Mouse (Mus musculus) Patski (cell line): Measurements from ENCODE around the gene Ccdc142. TPM values are rescaled to one million over a fixed set of nuclear protein-coding genes. Genes with fewer than 3 reads are reported as not detected.
A peak's percentile ranks its signal among the peaks of the same experiment; 100 is the strongest.

Source experiments
- ATAC-seq: fragments of 100-300 bp; one replicate; pipeline ENCODE4 v1.8.0; 2021
- CTCF ChIA-PET: fragments of 350-600 bp; sonication (Branson Sonifier 250); formaldehyde crosslinking; loops from one replicate; lab custom pipeline; 2022; ENCODE audit warnings: inconsistent platforms; lab: Charles Lee
- POLR2A ChIA-PET: fragments of 350-600 bp; sonication (Branson Sonifier 250); formaldehyde crosslinking; loops from one replicate; lab custom pipeline; 2022; ENCODE audit warnings: antibody characterized with exemption, inconsistent platforms; lab: Charles Lee
- DNase-seq: peaks from one replicate; pipeline ENCODE4 v3.0.0-alpha.2; 2011; ENCODE audit warnings: low read depth, low spot score
- H3K27me3 ChIP-seq: fragments of 371-371 bp; one replicate; pipeline ENCODE4 v1.5.1; 2021
- CTCF ChIP-seq: fragments of 100-300 bp; IDR thresholded peaks from one replicate; pipeline ENCODE4 v1.5.1; 2021
- in situ Hi-C: fragments of 300-500 bp; cut with MboI; formaldehyde crosslinking; loops from 3 replicates; pipeline ENCODE4 v1.11.1; 2018; ENCODE audit warnings: low pct_unique_long_range_greater_than_20kb, mixed read lengths
- polyA plus RNA-seq: library from polyadenylated mRNA; unstranded; gene quantifications from one replicate; pipeline ENCODE4 v1.2.3, GENCODE M21; 2021

Ccdc142 gene
- polyA plus RNA-seq, result 3.5 TPM

DNA sequence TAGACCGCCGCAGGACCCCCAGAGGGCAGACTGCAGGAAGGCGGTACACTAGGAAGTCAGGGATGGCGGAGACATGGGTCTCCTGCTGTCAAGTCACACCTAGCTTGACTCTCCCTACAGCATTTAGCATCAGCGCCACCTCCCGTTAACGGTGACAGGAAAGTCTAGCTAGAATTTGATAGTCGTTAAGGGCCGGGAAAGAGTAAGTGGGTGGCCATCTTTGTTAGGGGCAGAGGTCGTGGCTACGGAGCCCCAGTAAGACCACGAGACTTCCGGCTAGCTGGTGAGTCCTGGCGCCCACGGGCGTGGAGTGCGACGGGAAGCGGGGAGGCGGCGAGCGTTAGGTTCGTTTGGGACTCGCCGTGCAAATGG is at the start of gene Ccdc142, which contains the start of gene Gm42688:
Gene Ccdc142 (plus strand): TSS at position 286 of the 372 bp plus-strand sequence.
Gene Gm42688 (plus strand): TSS at position 302 of the 372 bp plus-strand sequence.
- no peak for DNase-seq
- ChIA-PET POLR2A (no interaction called here), CTCF (interaction anchor here (0.7 to 3.5 kb wide), 12 partner anchors 9 to 105 kb away, joined by 3 to 40 read pairs (median 4); partner anchors contain the start of genes Dok1 and Pcgf1)
- in situ Hi-C loops, result loop anchor here (5.0 kb wide), 1 partner anchor 104 kb away; no protein-coding TSS in a partner anchor
- H3K27me3 ChIP-seq, result peaks cover 2% of the 10 kb centered on the region
- no peak for TF ChIP-seq CTCF
- ATAC-seq, result peak; percentile 82

DNA sequence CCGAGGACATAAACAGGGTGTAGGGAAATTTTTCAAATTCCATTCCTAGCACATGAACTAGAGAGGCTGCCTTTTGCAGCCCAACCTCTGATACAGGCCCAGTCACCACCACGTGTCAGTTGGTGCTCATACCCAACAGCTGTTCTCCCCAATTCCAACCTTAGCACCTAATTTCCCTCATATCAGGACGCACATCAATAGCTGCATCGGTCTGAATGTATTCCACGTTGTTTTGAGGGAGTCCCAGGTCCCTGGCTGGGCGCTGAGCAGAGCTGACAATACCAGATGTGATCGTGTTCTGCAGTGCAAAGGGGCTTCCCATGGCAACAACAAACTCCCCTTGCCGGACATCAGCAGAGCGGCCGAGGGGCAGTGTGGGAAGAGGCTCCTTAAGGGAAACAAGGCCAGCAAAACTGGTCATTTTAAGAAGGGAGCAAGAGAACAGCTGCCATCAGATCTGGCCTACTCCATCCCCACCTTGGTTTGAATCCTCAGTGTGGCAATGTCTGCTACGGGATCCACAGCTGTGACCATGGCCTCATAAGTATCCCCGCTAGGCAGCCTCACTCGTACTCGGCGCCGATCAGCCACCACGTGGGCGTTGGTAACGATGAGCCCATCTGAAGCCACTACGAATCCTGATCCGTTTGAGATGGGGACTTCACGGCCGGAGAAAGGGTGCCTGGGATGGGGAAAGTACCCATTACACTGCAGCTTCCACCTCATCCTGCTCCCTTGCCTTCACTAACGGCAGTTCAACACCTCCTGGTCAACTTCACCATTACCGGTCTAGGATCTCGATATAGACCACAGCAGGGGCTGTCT is 48.1 kb upstream of the Ccdc142 start:
- no peak for DNase-seq
- TF ChIP-seq CTCF, result no peak
- peak; percentile 15 for ATAC-seq
- H3K27me3 ChIP-seq, result no peaks in the 10 kb centered on the region
- ChIA-PET CTCF (interaction anchor here (1.0 to 3.2 kb wide), 4 partner anchors 13 to 57 kb away, joined by 3 to 22 read pairs (median 4); partner anchors contain the start of gene Dok1), POLR2A (interaction anchor here (0.9 to 1.3 kb wide), 3 partner anchors 14 to 49 kb away, joined by 3 to 12 read pairs (median 4); partner anchors contain the start of gene Dok1)
- in situ Hi-C loops, result loop anchor here (5.0 kb wide), 1 partner anchor 56 kb away; no protein-coding TSS in a partner anchor

DNA sequence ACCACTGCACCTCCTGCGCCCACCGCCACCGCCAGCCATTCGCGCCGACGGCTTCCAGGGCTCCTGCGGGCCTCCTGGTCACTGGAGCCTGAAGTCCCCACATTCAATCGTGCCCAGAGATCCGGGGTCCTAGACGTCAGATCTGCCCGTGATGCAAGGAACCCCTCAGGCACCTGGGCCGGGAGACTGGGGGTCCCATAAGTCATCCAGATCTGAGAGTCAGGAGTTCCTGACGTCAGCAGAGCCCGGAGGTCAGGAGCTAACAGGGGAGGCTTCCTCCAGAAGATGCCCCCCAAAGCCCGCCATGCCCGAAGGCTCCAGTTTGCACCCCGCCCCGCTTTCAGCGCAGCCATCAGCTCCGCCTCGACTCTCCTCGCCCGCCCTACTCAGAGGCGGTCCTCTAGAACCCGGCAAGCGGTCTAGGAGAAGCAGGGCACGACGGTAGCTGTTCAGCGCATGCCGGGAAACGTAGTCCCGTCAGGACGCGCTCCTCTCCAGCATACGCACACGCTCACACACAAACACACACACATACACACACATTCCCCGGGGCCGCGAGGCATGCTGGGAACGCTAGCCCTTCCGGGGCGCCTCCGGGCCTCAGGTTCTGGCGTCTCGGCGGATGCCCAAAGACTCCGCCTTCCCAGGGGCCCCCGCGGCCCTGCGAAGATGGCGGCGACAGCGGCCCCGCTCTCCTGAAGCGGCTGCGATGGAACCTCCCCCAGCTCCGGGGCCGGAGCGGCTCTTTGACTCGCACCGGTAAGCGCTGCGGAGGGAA is 47.1 kb upstream of the Ccdc142 start, which contains the start of gene Aup1:
Gene Aup1 (plus strand): TSS at position 448 of the 778 bp plus-strand sequence.
- POLR2A ChIA-PET, result interaction anchor here (0.5 to 2.3 kb wide), 5 partner anchors 18 to 58 kb away, joined by 3 to 7 read pairs (median 4); partner anchors contain the start of gene Pcgf1
- ATAC-seq (peak; percentile 90), DNase-seq (peak; percentile 92)
- TF ChIP-seq CTCF, result no peak
- no peaks in the 10 kb centered on the region for H3K27me3 ChIP-seq
- CTCF ChIA-PET, result interaction anchor here (1.0 to 3.2 kb wide), 3 partner anchors 12 to 57 kb away, joined by 3 to 22 read pairs (median 4); partner anchors contain the start of gene Dok1
- in situ Hi-C loops, result loop anchor here (5.0 kb wide), 1 partner anchor 57 kb away; no protein-coding TSS in a partner anchor

DNA sequence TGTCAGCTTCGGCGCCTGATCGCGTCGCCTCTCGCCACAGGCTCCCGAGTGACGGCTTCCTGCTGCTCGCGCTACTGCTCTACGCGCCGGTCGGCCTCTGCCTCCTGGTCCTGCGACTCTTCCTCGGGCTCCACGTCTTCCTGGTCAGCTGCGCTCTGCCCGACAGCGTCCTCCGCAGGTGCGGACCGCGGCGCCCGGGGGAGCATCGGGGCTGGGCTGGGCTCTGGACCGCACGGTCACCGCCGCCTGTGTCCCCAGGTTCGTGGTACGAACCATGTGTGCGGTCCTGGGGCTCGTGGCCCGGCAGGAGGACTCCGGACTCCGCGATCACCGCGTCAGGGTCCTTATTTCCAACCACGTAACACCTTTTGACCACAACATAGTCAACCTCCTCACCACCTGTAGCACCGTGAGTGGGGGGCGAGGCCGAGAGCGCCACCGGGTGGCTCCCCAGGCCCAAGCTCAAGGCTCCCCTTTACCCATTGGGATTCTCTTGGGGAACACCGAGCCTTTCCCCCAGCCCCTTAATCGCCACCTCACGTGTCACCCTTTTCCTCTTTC is 46.5 kb upstream of the Ccdc142 start, which contains the start of gene Htra2:
Gene Htra2 (minus strand): TSS at position 403 of the 561 bp plus-strand sequence.
- DNase-seq (no peak), ATAC-seq (peak; percentile 22)
- no peaks in the 10 kb centered on the region for H3K27me3 ChIP-seq
- POLR2A ChIA-PET, result interaction anchor here (0.5 to 2.3 kb wide), 5 partner anchors 18 to 57 kb away, joined by 3 to 7 read pairs (median 4); partner anchors contain the start of gene Pcgf1
- in situ Hi-C loops, result loop anchor here (5.0 kb wide), 1 partner anchor 58 kb away; no protein-coding TSS in a partner anchor
- no peak for TF ChIP-seq CTCF
- CTCF ChIA-PET, result interaction anchor here (1.7 to 3.2 kb wide), 2 partner anchors 11 to 58 kb away, joined by 4 to 22 read pairs; no protein-coding TSS in a partner anchor

DNA sequence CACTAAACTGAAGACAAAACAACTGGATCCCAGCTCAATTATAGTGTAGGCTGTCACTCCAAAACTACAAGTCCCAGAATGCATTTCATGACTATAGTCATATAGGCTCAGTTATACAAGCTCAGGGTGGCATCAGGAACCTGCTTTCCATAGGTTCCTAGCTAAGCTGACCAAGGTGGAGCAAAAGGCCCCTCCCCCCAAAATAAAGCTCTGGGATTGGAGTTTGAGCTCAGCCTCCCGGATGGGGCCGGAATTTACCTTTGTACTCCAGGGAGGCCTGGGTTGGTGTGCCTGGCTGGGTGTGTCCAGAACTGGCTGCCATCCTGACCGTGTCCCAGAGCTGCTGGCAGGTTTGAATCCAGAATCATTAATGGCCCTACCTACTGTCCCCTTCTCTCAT is 43.6 kb upstream of the Ccdc142 start, which contains the start of gene Dqx1:
Gene Dqx1 (plus strand): TSS at position 55 of the 400 bp plus-strand sequence.
- no peak for TF ChIP-seq CTCF
- in situ Hi-C loops, result no loop called here
- DNase-seq, result no peak
- POLR2A ChIA-PET, result no interaction called here
- no peak for ATAC-seq
- H3K27me3 ChIP-seq, result no peaks in the 10 kb centered on the region
- CTCF ChIA-PET, result interaction anchor here (1.0 to 1.1 kb wide), 2 partner anchors 25 to 38 kb away, joined by 3 read pairs; no protein-coding TSS in a partner anchor

DNA sequence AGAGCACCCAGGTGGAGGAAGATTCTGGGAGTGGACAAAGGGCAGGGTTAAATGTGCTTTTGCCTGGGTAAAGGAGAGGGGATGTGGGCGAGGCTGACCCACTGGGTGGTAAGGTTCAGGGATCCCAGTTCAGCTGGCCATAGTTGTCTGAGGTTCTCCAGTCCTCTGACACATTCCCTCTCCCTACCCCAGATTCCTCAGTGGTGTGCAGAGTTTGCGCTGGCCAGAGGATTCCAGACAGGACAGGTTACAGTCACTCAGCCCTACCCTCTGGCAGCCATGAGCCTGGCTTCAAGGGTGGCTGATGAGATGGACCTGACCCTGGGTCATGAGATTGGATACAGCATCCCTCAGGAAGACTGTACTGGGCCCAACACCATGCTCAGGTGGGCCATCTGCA is 42.7 kb upstream of the Ccdc142 start:
- DNase-seq, result no peak
- ChIA-PET CTCF (interaction anchor here (1.0 kb wide), 1 partner anchor 26 kb away, joined by 3 read pairs; no protein-coding TSS in a partner anchor), POLR2A (interaction anchor here (0.5 kb wide), 1 partner anchor 119 kb away, joined by 3 read pairs; no protein-coding TSS in a partner anchor)
- in situ Hi-C loops, result no loop called here
- no peak for ATAC-seq
- H3K27me3 ChIP-seq, result no peaks in the 10 kb centered on the region
- TF ChIP-seq CTCF, result no peak

DNA sequence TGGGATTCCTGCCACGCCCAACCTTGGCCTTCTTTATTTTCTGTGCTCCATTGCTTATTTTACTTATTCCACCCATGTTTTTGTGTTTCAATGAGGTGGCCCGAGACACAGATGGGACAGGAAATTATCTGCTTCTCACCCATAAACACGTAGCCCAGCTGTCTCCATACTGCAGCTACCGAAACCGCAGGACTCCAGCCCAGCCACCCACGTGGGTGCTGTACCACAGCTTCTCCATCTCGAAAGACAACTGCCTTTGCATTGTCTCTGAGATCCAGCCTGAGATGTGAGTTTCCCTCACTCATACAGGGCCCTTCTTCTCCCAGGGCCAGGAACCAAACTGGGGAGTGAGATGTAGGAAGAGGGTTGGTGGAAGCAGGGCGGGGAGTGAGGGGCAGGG is 35.4 kb upstream of the Ccdc142 start:
- in situ Hi-C loops, result no loop called here
- POLR2A ChIA-PET, result no interaction called here
- CTCF ChIA-PET, result interaction anchor here (1.4 to 1.8 kb wide), 2 partner anchors 11 to 70 kb away, joined by 4 to 9 read pairs; partner anchors contain the start of genes Aup1 and Htra2
- TF ChIP-seq CTCF, result no peak
- DNase-seq, result no peak
- H3K27me3 ChIP-seq, result peaks cover 38% of the 10 kb centered on the region
- ATAC-seq, result no peak

DNA sequence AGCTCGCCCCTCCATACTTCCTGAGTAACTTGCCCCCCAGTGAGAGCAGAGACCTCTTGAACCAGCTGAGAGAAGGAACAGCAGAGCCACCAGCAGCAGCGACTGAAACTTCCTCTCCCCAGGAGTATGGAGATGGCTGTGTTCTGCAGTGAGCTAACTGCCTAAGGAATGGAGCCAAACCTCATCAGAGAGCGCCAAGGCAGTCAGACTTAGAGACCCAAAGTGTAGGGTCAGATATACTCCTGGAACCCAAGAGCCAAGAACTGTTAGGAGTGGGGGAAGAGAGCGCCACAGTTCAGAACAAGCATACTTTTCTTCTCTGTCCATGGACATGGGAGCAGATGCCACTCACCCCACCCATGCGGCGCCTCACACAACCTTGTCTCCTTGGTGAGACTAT is 35.0 kb upstream of the Ccdc142 start:
- in situ Hi-C loops, result no loop called here
- TF ChIP-seq CTCF, result no peak
- ChIA-PET POLR2A (no interaction called here), CTCF (interaction anchor here (1.4 kb wide), 1 partner anchor 12 kb away, joined by 4 read pairs; the partner anchor contains the start of genes Aup1 and Htra2)
- no peak for DNase-seq
- H3K27me3 ChIP-seq, result peaks cover 43% of the 10 kb centered on the region
- ATAC-seq, result no peak

DNA sequence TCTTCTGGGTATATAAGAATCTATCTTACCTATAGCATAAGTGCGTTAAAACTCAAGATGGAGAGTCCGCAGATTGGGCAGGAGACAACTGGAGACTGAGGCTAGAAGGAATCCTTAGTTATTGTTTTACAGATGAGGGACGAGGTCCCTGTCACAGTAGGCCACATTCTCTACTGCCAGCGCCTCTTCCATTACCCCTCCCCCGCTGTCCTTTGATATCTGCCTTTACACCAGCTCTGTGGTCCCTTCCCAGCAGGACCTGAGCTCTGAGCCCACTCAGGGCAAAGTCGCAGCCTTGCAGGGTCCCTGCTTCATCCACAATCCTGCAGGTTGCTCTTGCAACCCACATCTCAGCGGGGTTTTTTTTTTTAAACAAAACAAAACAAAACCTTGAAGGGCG is 33.2 kb upstream of the Ccdc142 start:
- ChIA-PET POLR2A (no interaction called here), CTCF (no interaction called here)
- DNase-seq (no peak), ATAC-seq (no peak)
- in situ Hi-C loops, result no loop called here
- no peak for TF ChIP-seq CTCF
- H3K27me3 ChIP-seq, result peaks cover 53% of the 10 kb centered on the region
